Mouse (Mus musculus) left cerebral cortex, postnatal 25 days (tissue): ENCODE measurements at regions not wholly inside any gene's neighbourhood (a gene's known extent, or its start where the extent isn't known, plus 50 kb on each side); places are given as distances from the start of the nearest gene placed in this dataset.
"Not testable (repeated sequence)": the region's sequence is repeated elsewhere in the genome, so short reads cannot be mapped to it uniquely, and the experiment has no call there.

Experiments used
- DNase-seq, 2 experiments: peaks; one replicate each; pipeline ENCODE4 v3.0.0; 2022; ENCODE audit warnings: low spot score in 2 of 2, mixed read lengths in 1 of 2
- intact Hi-C: fragments of 180-260 bp; cut with DNase I; formaldehyde crosslinking; loops from one replicate; pipeline ENCODE4 v1.15.1; 2025
- microRNA-seq, 2 experiments: library from miRNA; unstranded; fragments of <30 nt; microRNA quantifications; one replicate each; pipeline ENCODE4 v1.2.0; 2022

DNA sequence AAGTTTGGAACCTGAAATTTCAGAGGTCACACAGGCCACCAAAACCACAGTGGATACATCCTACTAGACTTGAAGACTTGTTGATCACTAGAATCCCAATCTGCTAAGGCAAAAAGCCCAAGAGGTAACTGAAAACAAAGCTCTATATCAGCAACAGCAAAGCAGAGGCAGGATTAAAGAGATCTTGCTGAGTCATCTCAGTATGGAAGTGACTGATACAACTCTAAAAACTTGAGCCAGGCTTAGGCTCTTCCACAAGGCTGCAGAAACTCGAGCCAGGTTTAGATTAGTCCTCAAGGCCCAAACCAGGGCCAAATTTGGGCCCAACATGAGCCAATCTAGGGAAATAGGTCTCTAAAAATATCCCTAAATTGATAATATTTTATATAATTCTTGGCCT, 56.2 kb downstream of the Speer3 start:
- intact Hi-C loops: no loop called here
- DNase-seq: no peak

DNA sequence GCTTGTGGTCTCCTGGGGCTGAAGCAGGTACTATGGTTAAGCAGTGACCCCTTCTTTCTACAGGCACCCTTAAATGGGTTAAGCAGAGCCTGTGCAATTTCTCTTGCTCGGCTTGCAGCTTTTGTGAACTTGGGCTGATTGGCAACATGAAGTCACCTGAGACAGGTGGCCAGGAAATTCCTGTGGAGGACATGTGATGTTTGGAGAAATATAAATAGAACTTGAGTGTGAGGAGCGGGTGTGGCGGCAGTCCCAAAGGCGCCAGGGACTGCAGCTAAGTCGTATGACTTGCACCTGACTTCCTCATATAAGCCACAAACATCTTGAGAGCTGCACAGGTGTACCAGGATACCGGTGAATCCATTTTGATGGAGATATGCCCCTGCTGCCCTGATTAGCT, 88.8 kb downstream of the Speer3 start:
- not testable (repeated sequence) for DNase-seq
- intact Hi-C loops: loop anchor here (10.0 kb wide), 1 partner anchor 45 kb away; no protein-coding TSS in a partner anchor

DNA sequence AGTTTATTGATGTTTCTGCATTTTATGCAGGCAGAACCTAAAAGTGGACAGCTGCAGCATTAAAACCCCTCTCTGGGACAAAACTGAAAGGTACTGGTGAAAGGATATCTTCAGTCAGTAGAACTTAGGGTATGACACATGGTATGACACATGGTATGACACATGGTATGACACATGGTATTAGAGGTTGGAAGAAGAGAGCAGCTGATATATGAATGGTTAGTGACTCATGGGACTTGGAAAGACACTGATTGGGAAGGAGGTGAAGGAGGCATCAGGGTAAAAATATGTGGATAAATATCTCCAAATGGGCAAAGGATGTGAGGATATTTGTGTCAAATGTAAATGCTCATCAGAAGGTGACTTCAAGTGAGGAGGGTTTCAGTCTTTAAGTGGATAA, 97.0 kb downstream of the Speer3 start:
- no peak for DNase-seq
- intact Hi-C loops: loop anchor here (10.0 kb wide), 1 partner anchor 54 kb away; no protein-coding TSS in a partner anchor

DNA sequence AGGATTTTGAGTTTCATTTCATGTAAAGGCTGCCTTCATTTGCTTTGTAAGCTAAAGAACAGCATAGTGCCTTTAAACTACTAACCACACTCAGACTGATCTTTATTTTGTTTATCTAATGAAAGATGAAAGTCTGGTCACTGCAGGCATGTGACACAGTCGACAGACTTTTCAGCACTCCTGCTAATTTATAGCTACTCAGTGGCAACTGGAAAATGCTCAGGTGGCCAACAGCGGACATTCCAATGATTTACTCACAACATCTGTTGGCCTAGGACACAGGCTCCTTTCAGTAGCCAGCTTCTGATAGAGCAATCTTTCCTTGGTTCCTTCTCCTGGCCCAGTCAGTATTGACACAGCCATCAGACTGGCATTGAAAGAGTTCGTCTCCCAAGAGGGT, 116.8 kb upstream of the Sema3e start:
- intact Hi-C loops: no loop called here
- no peak for DNase-seq

DNA sequence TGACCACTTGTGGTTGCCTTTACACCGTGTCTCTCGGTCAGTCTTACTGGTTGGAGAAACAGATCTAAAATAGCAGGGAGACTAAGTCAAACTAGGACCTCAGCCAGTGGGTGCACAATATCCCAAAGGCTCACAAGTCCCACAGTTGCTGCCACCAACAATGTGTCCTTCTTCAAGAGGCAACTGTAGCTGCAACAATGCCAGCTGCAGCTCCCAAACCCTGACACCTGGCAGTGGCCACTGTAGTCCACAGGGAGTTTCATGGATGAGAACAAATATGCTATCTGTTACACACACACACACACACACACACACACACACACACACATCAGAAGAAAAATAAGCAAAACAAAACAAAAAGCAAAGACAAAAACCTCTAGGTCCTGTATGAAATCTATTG, 107.7 kb upstream of the Sema3e start:
- intact Hi-C loops: loop anchor here (10.0 kb wide), 1 partner anchor 297 kb away; no protein-coding TSS in a partner anchor

DNA sequence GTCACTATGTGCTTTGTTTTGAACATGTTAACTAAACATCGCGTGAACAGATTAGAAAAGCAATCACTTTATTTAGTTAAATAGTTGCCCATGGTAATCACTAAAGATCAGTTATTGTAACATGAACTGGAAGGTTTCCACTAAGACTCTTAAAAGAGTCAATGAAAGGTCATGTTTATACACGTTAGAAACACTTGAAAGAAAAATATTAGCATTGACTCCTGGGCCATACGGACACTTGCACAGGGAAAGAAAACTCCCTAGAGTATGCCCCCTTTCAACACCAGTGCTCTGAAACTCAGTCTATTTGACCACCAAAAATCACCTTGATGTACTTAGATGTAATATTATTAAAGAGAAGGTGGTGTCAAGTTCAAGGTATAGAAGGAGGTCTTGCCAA, 102.8 kb upstream of the Sema3e start:
- intact Hi-C loops: no loop called here
- no peak for DNase-seq

More for the DNA sequence above, 107.7 kb upstream of the Sema3e start:
- no peak for DNase-seq

DNA sequence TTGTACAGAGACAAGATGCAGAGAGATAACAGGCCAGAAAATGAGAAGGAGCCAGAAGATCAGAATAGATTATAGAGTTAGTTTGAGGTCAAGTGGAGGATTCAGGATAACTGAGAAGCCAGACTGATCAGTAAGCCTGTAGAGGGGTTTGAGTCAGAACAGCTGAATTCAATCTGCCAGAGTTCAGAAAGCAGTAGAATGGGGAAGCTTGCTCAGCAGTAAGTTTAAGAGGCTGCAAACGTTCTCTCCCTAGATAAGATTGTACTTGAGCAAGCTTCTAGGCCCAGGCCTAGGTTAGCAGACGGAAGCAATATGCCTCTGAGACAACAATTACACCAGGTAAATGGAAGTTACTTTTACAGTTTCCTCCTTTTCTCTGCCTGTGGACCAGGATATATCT, 94.1 kb upstream of the Sema3e start:
- intact Hi-C loops: no loop called here
- DNase-seq: no peak

DNA sequence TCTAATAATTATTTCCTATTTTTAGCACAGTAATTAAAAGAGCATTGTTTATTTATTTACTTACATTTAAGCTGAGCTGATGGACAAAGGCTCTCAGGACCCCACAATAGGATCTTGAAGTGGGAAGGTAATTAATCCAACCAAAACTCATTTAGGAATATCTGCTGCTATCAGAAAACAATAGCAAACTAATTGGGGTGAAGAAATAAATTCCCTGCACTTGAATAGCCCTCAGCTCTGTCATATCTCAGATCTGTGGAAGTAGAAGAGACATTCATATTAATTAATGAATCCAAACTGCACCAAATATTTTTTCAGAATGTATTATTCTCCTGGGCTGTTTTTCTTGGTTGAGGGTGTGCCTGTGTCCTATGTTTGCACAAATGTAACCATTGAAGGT, 73.7 kb upstream of the Sema3e start:
- intact Hi-C loops: no loop called here

DNA sequence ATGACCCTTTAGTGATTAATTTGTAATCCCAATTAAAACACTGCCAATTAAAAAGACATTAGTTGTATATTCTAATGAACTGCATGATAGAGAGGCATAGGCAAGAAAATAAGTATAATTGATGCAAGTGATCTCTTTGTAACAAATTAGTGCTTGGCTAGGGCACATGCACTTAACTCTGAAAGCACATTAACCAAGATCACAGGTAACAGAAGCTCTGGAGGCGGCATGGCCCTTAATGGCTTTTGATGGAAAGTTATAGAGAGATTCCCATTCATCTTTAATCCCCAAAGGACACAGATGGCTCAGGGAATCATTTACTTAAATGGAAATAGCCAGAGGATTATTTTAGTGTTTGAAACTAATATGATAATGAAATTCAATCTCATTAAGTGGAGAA, 69.5 kb upstream of the Sema3e start:
- no peak for DNase-seq
- intact Hi-C loops: no loop called here

More for the DNA sequence above, 73.7 kb upstream of the Sema3e start:
- no peak for DNase-seq

DNA sequence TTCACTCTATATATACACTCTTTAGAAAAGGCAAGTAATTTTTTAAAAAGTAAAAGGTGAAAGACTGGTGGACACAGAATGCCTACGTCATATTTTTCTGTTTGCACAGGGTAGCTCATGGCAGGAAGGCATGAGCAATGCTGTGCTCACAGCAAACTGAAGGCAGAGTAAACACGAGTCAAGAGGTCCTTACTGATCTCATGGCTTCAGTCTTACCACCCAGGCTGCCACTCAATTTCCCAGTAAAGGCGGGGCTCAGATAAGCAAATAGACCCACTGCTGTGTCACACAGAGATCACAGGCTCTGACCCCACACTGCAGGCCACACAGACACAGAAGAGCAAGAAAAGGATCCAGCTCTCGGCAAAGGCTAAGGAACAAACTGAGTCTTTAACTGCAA, 65.5 kb upstream of the Sema3e start:
- no peak for DNase-seq
- intact Hi-C loops: no loop called here

DNA sequence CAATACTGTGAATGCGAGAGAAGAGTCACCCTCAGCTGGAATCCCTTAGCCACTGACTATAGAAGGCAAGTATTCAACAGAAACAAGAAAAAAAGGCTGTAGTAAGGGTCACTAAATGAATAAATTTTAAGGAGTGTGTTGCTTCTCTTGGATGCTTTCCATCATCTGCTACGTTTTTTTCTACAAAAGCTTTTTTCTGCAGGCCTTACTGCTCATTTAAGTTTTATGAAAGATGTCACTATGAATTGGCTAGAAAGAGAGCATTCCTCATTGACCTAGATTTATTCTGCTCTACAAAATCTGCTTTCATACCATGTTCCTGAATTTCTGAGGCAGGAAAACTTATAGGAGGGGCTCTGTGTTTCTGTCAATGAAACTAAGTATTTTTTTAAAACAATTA, 59.2 kb upstream of the Sema3e start:
- no peak for DNase-seq
- intact Hi-C loops: no loop called here

DNA sequence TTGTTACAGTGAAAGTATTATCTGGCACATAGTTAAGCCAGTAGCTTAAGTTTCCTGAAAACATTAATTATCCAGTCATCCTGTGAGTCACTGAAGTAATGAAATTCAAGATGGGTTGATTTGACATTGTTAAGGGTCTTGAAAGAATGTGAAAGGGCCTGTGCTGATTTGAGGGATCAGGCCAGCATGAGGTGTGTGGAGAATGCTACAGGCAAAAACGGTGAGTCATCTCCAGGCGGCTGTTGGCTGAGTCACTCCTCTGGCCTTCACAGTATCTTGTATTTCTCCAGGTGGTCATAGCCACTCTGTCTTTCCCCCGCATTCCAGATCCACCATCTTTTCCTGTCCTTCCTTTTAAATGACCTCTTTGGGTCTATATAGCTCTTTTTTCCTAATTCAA, 50.4 kb upstream of the Sema3e start:
- peak in 1 of 2 experiments; percentile 14 for DNase-seq
- intact Hi-C loops: no loop called here

Small RNAs in the stretch of these regions (microRNA-seq; reads per million reads assigned to microRNA genes)
- 0 reads per million in 2 experiments for gene Gm24054
